Mouse (Mus musculus) liver, adult 2 months (tissue): ENCODE results near the gene Vps4a.

Source experiments
- CTCF ChIP-seq: fragments of 200-500 bp; IDR thresholded peaks from 2 replicates; pipeline ENCODE4 v1.5.1; 2011; ENCODE audit warnings: low read depth, low read length, control low read depth
- POLR2A ChIP-seq: fragments of 200-500 bp; IDR thresholded peaks from 2 replicates; pipeline ENCODE4 v1.6.1; 2011; ENCODE audit warnings: low read length, control low read depth; ENCODE audit not compliant: insufficient read depth; ENCODE audit errors: extremely low read depth

GRCm38 (mm10) chr8:106999068-106999467, 32.0 kb upstream of the Vps4a start:
- TF ChIP-seq POLR2A (no peak), CTCF (no peak)
